ENCODE assay signal across 15 mouse cellular contexts in the genomic region with DNA sequence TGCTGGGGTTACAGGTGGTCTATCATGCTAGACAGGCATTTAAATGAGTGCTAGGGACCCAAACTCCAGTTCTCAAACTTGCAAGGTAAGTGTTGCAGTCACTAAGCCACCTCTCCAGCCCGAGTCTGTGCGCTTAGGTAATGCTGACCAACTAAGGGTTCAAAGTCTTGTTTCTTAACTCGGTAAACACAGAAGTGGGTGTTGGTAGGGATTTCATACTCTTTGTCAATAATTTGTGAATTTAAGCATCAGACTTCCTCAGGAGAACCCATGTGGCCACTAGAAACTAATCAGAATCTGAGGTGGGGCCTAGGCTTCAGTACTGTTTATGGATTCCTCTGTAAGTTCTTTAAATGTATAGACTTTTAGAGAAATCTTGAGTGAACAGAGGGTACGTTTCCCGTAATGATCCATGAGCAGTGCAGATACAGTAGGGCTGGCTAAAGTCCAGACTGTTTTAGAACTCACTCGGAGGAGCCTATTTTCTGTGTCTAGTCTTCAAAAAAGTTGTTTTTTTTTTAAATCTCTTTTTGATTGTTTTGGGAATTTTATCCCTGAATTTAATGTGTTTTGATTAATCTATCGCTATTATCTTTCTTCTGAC. TPM values are rescaled to one million over a fixed set of nuclear protein-coding genes. Genes with fewer than 3 reads are reported as not detected.
DNase-seq lines count a peak whose midpoint lies in the region; ATAC-seq and TF ChIP-seq lines count a peak whose summit lies in the region.
"Had no signal": no experiment of that assay in that cellular context is flagged by ENCODE, and none has a peak within 500 bp of the region (broad histone marks: within the 10 kb centered on the region; RNA-seq: fewer than 3 reads in every experiment).

No protein-coding gene starts in this region.

- no peaks in the 10 kb centered on the region for H3K36me3 ChIP-seq in intestine, postnatal 0 days (ENCODE audit: control insufficient read depth, insufficient read depth)
- H3K36me3 ChIP-seq: embryonic facial prominence, embryonic 13.5 days; heart, embryonic 15.5 days; hindbrain, embryonic 10.5 days; midbrain, embryonic 10.5 days had no signal

- H3K4me1 ChIP-seq in intestine, postnatal 0 days (replicated peaks; ENCODE audit: control insufficient read depth, insufficient read depth, low read length), result peaks cover 5% of the 10 kb centered on the region
- H3K4me1 ChIP-seq: embryonic facial prominence, embryonic 13.5 days; heart, embryonic 15.5 days; hindbrain, embryonic 10.5 days; midbrain, embryonic 10.5 days had no signal

- H3K9me3 ChIP-seq in intestine, postnatal 0 days (ENCODE audit: control insufficient read depth), result no peaks in the 10 kb centered on the region
- H3K9me3 ChIP-seq: embryonic facial prominence, embryonic 13.5 days; heart, embryonic 15.5 days; hindbrain, embryonic 10.5 days; midbrain, embryonic 10.5 days had no signal

- peak overlapping the region; percentile 40 for H3K4me2 ChIP-seq in intestine, postnatal 0 days (replicated peaks; ENCODE audit: low read depth)
- H3K4me2 ChIP-seq: embryonic facial prominence, embryonic 13.5 days; heart, embryonic 15.5 days had no signal

- ATAC-seq in intestine, postnatal 0 days, result peak; percentile 98
- peak; percentile 67 for ATAC-seq in megakaryocyte, adult 5-6 weeks (ENCODE audit: poor library complexity, severe bottlenecking)

- H3K4me3 ChIP-seq in intestine, postnatal 0 days (ENCODE audit: low read depth, low read length), result no peak overlapping the region
- H3K4me3 ChIP-seq: embryonic facial prominence, embryonic 13.5 days; heart, embryonic 15.5 days; hindbrain, embryonic 10.5 days; midbrain, embryonic 10.5 days had no signal

- peak; percentile 31 for DNase-seq in 416B (ENCODE audit: low read depth)
- peak; percentile 49 to 79 for DNase-seq in kidney, postnatal 36 days
- DNase-seq in ovary, postnatal 14 days (ENCODE audit: low spot score), result no peak
- DNase-seq in testis, postnatal 10 days (ENCODE audit: low spot score), result no peak
- no peak for DNase-seq in layer of hippocampus, adult 18-20 months (ENCODE audit: low spot score in 2 of 2)
- DNase-seq in lung, postnatal 14 days, result no peak
- DNase-seq: cerebellum, adult 11 months; heart, adult 18-20 months; thymus, postnatal 4 days had no signal

- TF ChIP-seq CTCF in intestine, postnatal 0 days (IDR thresholded peaks at IDR 0.05; ENCODE audit: low read depth), result no peak

- WGBS in intestine, postnatal 0 days, result 48% methylated on average over 7 of the region's 7 CpGs

- H3K9ac ChIP-seq in intestine, postnatal 0 days (ENCODE audit: low read depth, low read length), result no peak overlapping the region
- H3K9ac ChIP-seq: embryonic facial prominence, embryonic 13.5 days; heart, embryonic 15.5 days had no signal

- H3K27me3 ChIP-seq in intestine, postnatal 0 days (replicated peaks; ENCODE audit: control insufficient read depth, insufficient read depth, low read length), result no peaks in the 10 kb centered on the region
- H3K27me3 ChIP-seq: embryonic facial prominence, embryonic 13.5 days; heart, embryonic 15.5 days had no signal

- peak overlapping the region; percentile 82 for H3K27ac ChIP-seq in intestine, postnatal 0 days (ENCODE audit: low read depth, low read length)
- H3K27ac ChIP-seq: embryonic facial prominence, embryonic 13.5 days; heart, embryonic 15.5 days; hindbrain, embryonic 10.5 days; midbrain, embryonic 10.5 days had no signal

RNA-seq across cellular contexts. Expression of a gene that starts 53.8 kb away (rescaled TPM):
- 17.2 and 21.8 TPM in 2 replicates for polyA plus RNA-seq in intestine, postnatal 0 days (2015; fragmentation: Nextera tagmentation; extraction: Ambion mirVana)
- 794 and 805 TPM in 2 replicates for total RNA-seq in megakaryocyte, adult 5-6 weeks (2015)
- total RNA-seq in megakaryocyte, adult 5-6 weeks (2017), result 673 and 930 TPM in 2 replicates
- 10 to 100 TPM; 12.9 to 16.5 TPM for total RNA-seq in layer of hippocampus, adult 18-20 months (2021)

Comparison
In these comparisons a context has a peak if more than half of its experiments do, and no peak if none do; other contexts are left out.
1. DNase-seq: peak in 416B (single experiment) and kidney, postnatal 36 days (2 of 2); none in ovary, postnatal 14 days (single experiment), testis, postnatal 10 days (single experiment), layer of hippocampus, adult 18-20 months (0 of 2) and lung, postnatal 14 days (single experiment).
2. RNA of a gene that starts 53.8 kb away (total RNA-seq): 673 to 930 TPM in megakaryocyte, adult 5-6 weeks; 12.9 to 16.5 TPM in layer of hippocampus, adult 18-20 months; every median in the first group is over 10 times any median in the second.